Mouse (Mus musculus) ES-Bruce4 (cell line): ENCODE measurements around the gene Fblim1.

Source experiments
- CTCF ChIP-seq: IDR thresholded peaks from one replicate; pipeline ENCODE4 v1.8.1; 2011; ENCODE audit warnings: low read depth, low read length
- EP300 ChIP-seq: IDR thresholded peaks from 2 replicates; pipeline ENCODE4 v1.6.1; 2011; ENCODE audit warnings: low read depth, low read length; ENCODE audit not compliant: insufficient read depth

GRCm38 (mm10) chr4:141622091-141622490 lies 16.2 kb upstream of the Fblim1 start:
- no peak for TF ChIP-seq CTCF
- no peak for TF ChIP-seq EP300
